Mouse (Mus musculus) forebrain, embryonic 10.5 days (tissue): ENCODE results near the gene Zbtb46. TPM values are rescaled to one million over a fixed set of nuclear protein-coding genes. Genes with fewer than 3 reads are reported as not detected.

Source experiments
- DNase-seq: peaks from one replicate; pipeline ENCODE4 v3.0.0-alpha.2; 2017; ENCODE audit warnings: low spot score; ENCODE audit errors: extremely low spot score
- H3K27ac ChIP-seq: fragments of 300-500 bp; sonication (generic); 2 replicates; pipeline ENCODE4 v1.5.1; 2016; ENCODE audit warnings: mild to moderate bottlenecking
- H3K27me3 ChIP-seq: fragments of 300-500 bp; sonication (generic); 2 replicates; pipeline ENCODE4 v1.6.1; 2016; ENCODE audit warnings: mild to moderate bottlenecking; ENCODE audit not compliant: poor library complexity, severe bottlenecking
- H3K36me3 ChIP-seq: fragments of 300-500 bp; sonication (generic); replicated peaks from 2 replicates; pipeline ENCODE4 v1.6.1; 2016; ENCODE audit warnings: mild to moderate bottlenecking, moderate library complexity
- H3K4me1 ChIP-seq: fragments of 300-500 bp; sonication (generic); 2 replicates; pipeline ENCODE4 v1.6.1; 2016
- H3K4me3 ChIP-seq: fragments of 300-500 bp; sonication (generic); 2 replicates; pipeline ENCODE4 v1.5.1; 2016; ENCODE audit warnings: mild to moderate bottlenecking, moderate library complexity
- H3K9me3 ChIP-seq: fragments of 300-500 bp; sonication (generic); 2 replicates; pipeline ENCODE4 v1.6.1; 2016; ENCODE audit warnings: mild to moderate bottlenecking, moderate library complexity
- WGBS: fragments of 180-500 bp; shearing (Covaris S2); methylation state at CpG from one replicate; pipeline ENCODE4 v1.1.7; 2016; 5-methylcytosine and 5-hydroxymethylcytosine counted together
- polyA plus RNA-seq: library from polyadenylated mRNA; unstranded; fragments of >200 nt; fragmentation: Nextera tagmentation; extraction: Ambion mirVana; gene quantifications from 2 replicates; pipeline ENCODE4 v1.2.1, GENCODE M21; 2016

Zbtb46 gene
- polyA plus RNA-seq, 1 experiment from 2014 or later = 18.3 TPM

- peaks cover 65% of the 10 kb centered on the region for H3K36me3 ChIP-seq
- 0% methylated on average over 20 of the region's 20 CpGs for WGBS
These were observed 93.6 kb downstream of the Zbtb46 start for GRCm38 (mm10) chr2:181365655-181366075.

GRCm38 (mm10) chr2:181364860-181365596 lies 94.2 kb downstream of the Zbtb46 start, which contains the start of the genes Zgpat and Arfrp1:
Zgpat (plus strand) TSS chr2:181364928.
Arfrp1 (minus strand) TSS chr2:181365404.
- WGBS = under 1% methylated on average over 71 of the region's 71 CpGs
- H3K36me3 ChIP-seq = peaks cover 65% of the 10 kb centered on the region
- peak within 1 kb of the TSS; percentile 95 for H3K27ac ChIP-seq
- H3K27me3 ChIP-seq = no peaks in the 10 kb centered on the region
- H3K4me1 ChIP-seq = peaks cover 46% of the 10 kb centered on the region
- DNase-seq = peak; percentile 91
- H3K9me3 ChIP-seq = 0 out of 2 replicates have a peak, but pooled peaks cover 4% of the 10 kb centered on the region
- H3K4me3 ChIP-seq = peak within 1 kb of the TSS; percentile 92

More at GRCm38 (mm10) chr2:181365655-181366075, 93.6 kb downstream of the Zbtb46 start:
- Histone ChIP-seq H3K27me3 (no peaks in the 10 kb centered on the region), H3K4me3 (peak overlapping the region; percentile 92), H3K4me1 (peaks cover 46% of the 10 kb centered on the region), H3K9me3 (0 out of 2 replicates have a peak, but pooled peaks cover 6% of the 10 kb centered on the region), H3K27ac (peak overlapping the region; percentile 95)
- DNase-seq = peak; percentile 46

GRCm38 (mm10) chr2:181364487-181364859 lies 94.8 kb downstream of the Zbtb46 start:
- Histone ChIP-seq H3K4me3 (peak overlapping the region; percentile 92), H3K27ac (peak overlapping the region; percentile 95), H3K4me1 (peaks cover 46% of the 10 kb centered on the region), H3K36me3 (peaks cover 65% of the 10 kb centered on the region), H3K9me3 (no peaks in the 10 kb centered on the region), H3K27me3 (no peaks in the 10 kb centered on the region)
- no peak for DNase-seq
- 14% methylated on average over 14 of the region's 14 CpGs for WGBS

- Histone ChIP-seq H3K4me1 (peaks cover 45% of the 10 kb centered on the region), H3K4me3 (peak overlapping the region; percentile 92), H3K27me3 (no peaks in the 10 kb centered on the region), H3K36me3 (peaks cover 65% of the 10 kb centered on the region), H3K9me3 (no peaks in the 10 kb centered on the region), H3K27ac (peak overlapping the region; percentile 95)
- no peak for DNase-seq
- WGBS = 77% methylated on average over 3 of the region's 3 CpGs
These were observed 95.3 kb downstream of the Zbtb46 start for GRCm38 (mm10) chr2:181363946-181364345.

GRCm38 (mm10) chr2:181356780-181357179 lies 102.4 kb downstream of the Zbtb46 start:
- no peaks in the 10 kb centered on the region for H3K9me3 ChIP-seq
- no peak overlapping the region for H3K4me3 ChIP-seq
- WGBS = 90% methylated on average over 3 of the region's 3 CpGs
- no peak overlapping the region for H3K27ac ChIP-seq
- H3K27me3 ChIP-seq = no peaks in the 10 kb centered on the region
- DNase-seq = no peak
- peaks cover 100% of the 10 kb centered on the region for H3K36me3 ChIP-seq
- no peaks in the 10 kb centered on the region for H3K4me1 ChIP-seq

- Histone ChIP-seq H3K36me3 (peaks cover 98% of the 10 kb centered on the region), H3K27me3 (no peaks in the 10 kb centered on the region), H3K4me1 (no peaks in the 10 kb centered on the region), H3K4me3 (no peak overlapping the region), H3K27ac (no peak overlapping the region), H3K9me3 (no peaks in the 10 kb centered on the region)
- WGBS = 92% methylated on average over 6 of the region's 6 CpGs
- no peak for DNase-seq
These were observed 116.5 kb downstream of the Zbtb46 start for GRCm38 (mm10) chr2:181342766-181343165.

- Histone ChIP-seq H3K27me3 (no peaks in the 10 kb centered on the region), H3K4me3 (no peak overlapping the region), H3K9me3 (no peaks in the 10 kb centered on the region), H3K36me3 (peaks cover 98% of the 10 kb centered on the region), H3K27ac (no peak overlapping the region), H3K4me1 (no peaks in the 10 kb centered on the region)
- 90% methylated on average over 4 of the region's 4 CpGs for WGBS
- DNase-seq = no peak
These were observed 118.8 kb downstream of the Zbtb46 start for GRCm38 (mm10) chr2:181340426-181340825.

Other genes with a start within 250 kb of the Zbtb46 start
- 0.12 and 0.15 TPM in 2 replicates for gene Srms, start 246.2 kb downstream of the Zbtb46 start, polyA plus RNA-seq
- gene Fndc11, start 239.4 kb downstream of the Zbtb46 start, polyA plus RNA-seq = 0.47 and 0.68 TPM in 2 replicates
- gene Helz2, start 217.4 kb downstream of the Zbtb46 start, polyA plus RNA-seq = 0.69 and 0.77 TPM in 2 replicates
- gene Gmeb2, start 171.4 kb downstream of the Zbtb46 start, polyA plus RNA-seq = 20.7 and 21.6 TPM in 2 replicates
- gene Stmn3, start 144.9 kb downstream of the Zbtb46 start, polyA plus RNA-seq = 56.4 and 76.0 TPM in 2 replicates
- gene Rtel1, start 139.7 kb downstream of the Zbtb46 start, polyA plus RNA-seq = 81.3 and 83.6 TPM in 2 replicates
- gene Zgpat, start 94.5 kb downstream of the Zbtb46 start, polyA plus RNA-seq = 43.7 and 47.4 TPM in 2 replicates
- 80.0 and 84.5 TPM in 2 replicates for gene Arfrp1, start 94.0 kb downstream of the Zbtb46 start, polyA plus RNA-seq
- gene Lime1, start 79.3 kb downstream of the Zbtb46 start, polyA plus RNA-seq = 29.8 TPM in 2 replicates
- 0.25 TPM in 1 of 2 replicates, not detected in the other for gene Abhd16b, start 33.8 kb upstream of the Zbtb46 start, polyA plus RNA-seq
- 151 and 158 TPM in 2 replicates for gene Tpd52l2, start 37.7 kb upstream of the Zbtb46 start, polyA plus RNA-seq
- gene Dnajc5, start 61.1 kb upstream of the Zbtb46 start, polyA plus RNA-seq = 92.3 and 92.4 TPM in 2 replicates
- gene Uckl1, start 125.5 kb upstream of the Zbtb46 start, polyA plus RNA-seq = 40.7 and 41.3 TPM in 2 replicates
- 78.5 and 86.9 TPM in 2 replicates for gene Prpf6, start 132.4 kb upstream of the Zbtb46 start, polyA plus RNA-seq
- gene Zfp512b, start 133.4 kb upstream of the Zbtb46 start, polyA plus RNA-seq = 42.2 and 44.0 TPM in 2 replicates
- gene Samd10, start 139.8 kb upstream of the Zbtb46 start, polyA plus RNA-seq = 31.0 and 31.6 TPM in 2 replicates
- 0.21 and 0.26 TPM in 2 replicates for gene Gm29797, start 197.6 kb upstream of the Zbtb46 start, polyA plus RNA-seq
- 19.7 and 21.2 TPM in 2 replicates for gene Sox18, start 212.2 kb upstream of the Zbtb46 start, polyA plus RNA-seq
- gene Tcea2, start 220.9 kb upstream of the Zbtb46 start, polyA plus RNA-seq = 17.0 and 18.7 TPM in 2 replicates
- 75.0 and 81.6 TPM in 2 replicates for gene Rgs19, start 234.6 kb upstream of the Zbtb46 start, polyA plus RNA-seq
- not detected in 2 replicates for gene Lkaaear1, start 239.0 kb upstream of the Zbtb46 start, polyA plus RNA-seq